9 mouse cellular contexts compared by ENCODE assay signal in genomic region chr9:41766533-41766920, GRCm38 (mm10).
DNase-seq lines count a peak whose midpoint lies in the region; ATAC-seq and TF ChIP-seq lines count a peak whose summit lies in the region.
"Had no signal": no experiment of that assay in that cellular context is flagged by ENCODE, and none has a peak within 500 bp of the region (broad histone marks: within the 10 kb centered on the region; RNA-seq: fewer than 3 reads in every experiment).

No protein-coding gene starts in this region.

- no peak for TF ChIP-seq CTCF in brain, embryonic 14.5 days (IDR thresholded peaks at IDR 0.05; ENCODE audit: borderline replicate concordance, extremely low read depth, insufficient read depth, insufficient read length)
- no peak for TF ChIP-seq CTCF in heart, postnatal 0 days (IDR thresholded peaks at IDR 0.05; ENCODE audit: low read depth)
- no peak for TF ChIP-seq CTCF in layer of hippocampus, adult 2 months (conservative IDR thresholded peaks at IDR 0.05)

- no peak overlapping the region for H3K27ac ChIP-seq in ES-E14 (ENCODE audit: insufficient read depth, low read depth, low read length, poor library complexity, severe bottlenecking)
- peak overlapping the region; percentile 9 for H3K27ac ChIP-seq in forebrain, embryonic 16.5 days (ENCODE audit: low read length)
- peak overlapping the region; percentile 47 for H3K27ac ChIP-seq in heart, postnatal 0 days (ENCODE audit: low read depth)
- no peak overlapping the region for H3K27ac ChIP-seq in layer of hippocampus, adult 2 months
- H3K27ac ChIP-seq in stomach, embryonic 14.5 days (ENCODE audit: low read length), result peak overlapping the region; percentile 74
- H3K27ac ChIP-seq: liver, embryonic 14.5 days had no signal

- ATAC-seq in forebrain, embryonic 16.5 days, result peak; percentile 82
- ATAC-seq in heart, postnatal 0 days (ENCODE audit: insufficient read depth, low read depth), result peak; percentile 99
- ATAC-seq in stomach, embryonic 14.5 days (ENCODE audit: insufficient number of reproducible peaks, insufficient read depth, low FRiP score, low read depth), result peak; percentile 82; the same call in 1 of the 2 replicates

- H3K36me3 ChIP-seq in ES-E14 (ENCODE audit: control insufficient read depth, insufficient read depth, low read length, poor library complexity, severe bottlenecking), result no peaks in the 10 kb centered on the region
- H3K36me3 ChIP-seq in forebrain, embryonic 16.5 days (ENCODE audit: control insufficient read depth, insufficient read depth), result no peaks in the 10 kb centered on the region
- H3K36me3 ChIP-seq in heart, postnatal 0 days (replicated peaks; ENCODE audit: control insufficient read depth, insufficient read depth, low read length), result no peaks in the 10 kb centered on the region
- no peaks in the 10 kb centered on the region for H3K36me3 ChIP-seq in stomach, embryonic 14.5 days (ENCODE audit: control insufficient read depth, insufficient read depth, low read length)

- WGBS in forebrain, embryonic 16.5 days, result 2% methylated on average over 4 of the region's 4 CpGs
- 2% methylated on average over 4 of the region's 4 CpGs for WGBS in heart, postnatal 0 days
- WGBS in stomach, embryonic 14.5 days, result 6% methylated on average over 4 of the region's 4 CpGs

- no peak overlapping the region for H3K4me3 ChIP-seq in ES-E14 (ENCODE audit: insufficient read depth in 1 of 2, low read depth in 1 of 2, low read length in 2 of 2, poor library complexity in 1 of 2, severe bottlenecking in 1 of 2)
- H3K4me3 ChIP-seq in forebrain, embryonic 16.5 days (replicated peaks; ENCODE audit: low read length), result no peak overlapping the region
- no peak overlapping the region for H3K4me3 ChIP-seq in heart, postnatal 0 days (ENCODE audit: low read depth, low read length)
- no peak overlapping the region for H3K4me3 ChIP-seq in layer of hippocampus, adult 2 months
- no peak overlapping the region for H3K4me3 ChIP-seq in stomach, embryonic 14.5 days (ENCODE audit: low read depth, low read length)

- in situ Hi-C loops in ES-E14 (cut with MboI; ENCODE audit: low sequenced_read_pairs in 2 of 2, unreplicated experiment in 2 of 2), result no loop called here

- H3K4me1 ChIP-seq in ES-E14 (ENCODE audit: control insufficient read depth in 2 of 2, insufficient read depth in 2 of 2, low read length in 2 of 2, poor library complexity in 1 of 2), result peaks cover 0 to 1% of the 10 kb centered on the region in 2 experiments; a peak in 1 of 4 replicates
- H3K4me1 ChIP-seq in forebrain, embryonic 16.5 days (replicated peaks; ENCODE audit: control insufficient read depth, insufficient read depth, low read length), result peaks cover 8% of the 10 kb centered on the region
- peaks cover 13% of the 10 kb centered on the region; the same call in 1 of the 2 replicates for H3K4me1 ChIP-seq in heart, postnatal 0 days (ENCODE audit: control insufficient read depth, insufficient read depth)
- 0 out of 2 replicates have a peak, but pooled peaks cover 7% of the 10 kb centered on the region for H3K4me1 ChIP-seq in stomach, embryonic 14.5 days (ENCODE audit: control insufficient read depth, insufficient read depth, low read length)

- H3K9me3 ChIP-seq in ES-E14 (ENCODE audit: control insufficient read depth, insufficient read depth, low read depth, low read length), result no peaks in the 10 kb centered on the region
- H3K9me3 ChIP-seq in forebrain, embryonic 16.5 days (ENCODE audit: control insufficient read depth, low read length), result 0 out of 2 replicates have a peak, but pooled peaks cover 3% of the 10 kb centered on the region
- 0 out of 2 replicates have a peak, but pooled peaks cover 3% of the 10 kb centered on the region for H3K9me3 ChIP-seq in heart, postnatal 0 days (replicated peaks; ENCODE audit: control insufficient read depth, low read length)
- no peaks in the 10 kb centered on the region for H3K9me3 ChIP-seq in stomach, embryonic 14.5 days (ENCODE audit: control insufficient read depth, low read depth, low read length)

- DNase-seq in ES-E14 (ENCODE audit: low read depth, low spot score), result peak; percentile 12
- DNase-seq in brain, embryonic 14.5 days (ENCODE audit: low read depth), result peak; percentile 91
- DNase-seq in heart, postnatal 0 days (ENCODE audit: low spot score), result peak; percentile 89
- peak; percentile 10 to 25 for DNase-seq in layer of hippocampus, adult 2 months (ENCODE audit: low spot score in 2 of 2)
- peak; percentile 59 for DNase-seq in lung, postnatal 36 days
- no peak for DNase-seq in thymus, adult 18-20 months

- TF ChIP-seq POLR2A in brain, embryonic 14.5 days (IDR thresholded peaks at IDR 0.05; ENCODE audit: borderline replicate concordance, extremely low read depth, insufficient read depth, insufficient read length, poor library complexity, severe bottlenecking), result no peak

- peak; percentile 90 for TF ChIP-seq EP300 in heart, postnatal 0 days (IDR thresholded peaks at IDR 0.05; ENCODE audit: low read depth)

- no peaks in the 10 kb centered on the region for H3K27me3 ChIP-seq in forebrain, embryonic 16.5 days (replicated peaks; ENCODE audit: control insufficient read depth, insufficient read depth, low read length)
- no peaks in the 10 kb centered on the region for H3K27me3 ChIP-seq in heart, postnatal 0 days (ENCODE audit: control insufficient read depth, insufficient read depth, low read length)
- H3K27me3 ChIP-seq in stomach, embryonic 14.5 days (ENCODE audit: control insufficient read depth, insufficient read depth, low read length), result no peaks in the 10 kb centered on the region

- H3K9ac ChIP-seq in ES-E14 (ENCODE audit: insufficient read depth, low read depth, low read length, poor library complexity, severe bottlenecking), result no peak overlapping the region
- H3K9ac ChIP-seq in forebrain, embryonic 16.5 days (replicated peaks; ENCODE audit: low read depth, low read length), result no peak overlapping the region
- H3K9ac ChIP-seq in heart, postnatal 0 days (replicated peaks; ENCODE audit: low read depth, low read length), result no peak overlapping the region
- no peak overlapping the region for H3K9ac ChIP-seq in stomach, embryonic 14.5 days (replicated peaks; ENCODE audit: low read depth, low read length)
- H3K9ac ChIP-seq: liver, embryonic 14.5 days had no signal

- no peak overlapping the region for H3K4me2 ChIP-seq in forebrain, embryonic 16.5 days (ENCODE audit: low read length)
- H3K4me2 ChIP-seq in heart, postnatal 0 days (ENCODE audit: low read depth, low read length), result no peak overlapping the region
- H3K4me2 ChIP-seq in stomach, embryonic 14.5 days (replicated peaks; ENCODE audit: low read depth, low read length), result no peak overlapping the region

TF ChIP-seq in ES-E14, 5 proteins besides CTCF, POLR2A, EP300 and RAD21:
- TF ChIP-seq ZC3H11A (IDR thresholded peaks at IDR 0.05; ENCODE audit: borderline replicate concordance, low read depth, low read length) (no peak), ZNF384 (IDR thresholded peaks at IDR 0.05; ENCODE audit: low read depth, low read length) (no peak), MAFK (IDR thresholded peaks at IDR 0.05; ENCODE audit: insufficient read depth, low read depth, low read length) (no peak), HCFC1 (IDR thresholded peaks at IDR 0.05; ENCODE audit: borderline replicate concordance, insufficient read depth, low read length) (no peak), CHD2 (IDR thresholded peaks at IDR 0.05; ENCODE audit: low read depth, low read length) (no peak)

Comparison
In these comparisons a context has a peak if more than half of its experiments do, and no peak if none do; other contexts are left out.
1. DNase-seq: peak in ES-E14 (single experiment), brain, embryonic 14.5 days (single experiment), heart, postnatal 0 days (single experiment), layer of hippocampus, adult 2 months (2 of 2) and lung, postnatal 36 days (single experiment); none in thymus, adult 18-20 months (0 of 2).
2. H3K27ac ChIP-seq: peak in forebrain, embryonic 16.5 days (single experiment), heart, postnatal 0 days (single experiment) and stomach, embryonic 14.5 days (single experiment); none in ES-E14 (single experiment) and layer of hippocampus, adult 2 months (single experiment).
3. Peak in every context shown above with its lines, with median percentiles within 50 percentile points of each other: ATAC-seq.